Mouse (Mus musculus) intestine, embryonic 15.5 days (tissue): ENCODE results near the gene Plekhm2. TPM values are rescaled to one million over a fixed set of nuclear protein-coding genes. Genes with fewer than 3 reads are reported as not detected.

Experiments
- ATAC-seq: fragments of 200-750 bp; cut with Nextera tagmentation; 2 replicates; pipeline ENCODE4 v1.8.0; 2017; ENCODE audit warnings: moderate TSS enrichment, moderate library complexity
- H3K27ac ChIP-seq: fragments of 300-500 bp; sonication (generic); 2 replicates; pipeline ENCODE4 v1.5.1; 2015; ENCODE audit warnings: mild to moderate bottlenecking, inconsistent platforms
- H3K27me3 ChIP-seq: fragments of 300-500 bp; sonication (generic); replicated peaks from 2 replicates; pipeline ENCODE4 v1.6.1; 2015; ENCODE audit warnings: inconsistent platforms
- H3K36me3 ChIP-seq: fragments of 300-500 bp; sonication (generic); 2 replicates; pipeline ENCODE4 v1.6.1; 2015; ENCODE audit warnings: inconsistent platforms
- H3K4me1 ChIP-seq: fragments of 300-500 bp; sonication (generic); replicated peaks from 2 replicates; pipeline ENCODE4 v1.6.1; 2015; ENCODE audit warnings: inconsistent platforms
- H3K4me2 ChIP-seq: fragments of 300-500 bp; sonication (generic); replicated peaks from 2 replicates; pipeline ENCODE4 v1.6.1; 2015; ENCODE audit warnings: mild to moderate bottlenecking, inconsistent platforms
- H3K4me3 ChIP-seq: fragments of 300-500 bp; sonication (generic); replicated peaks from 2 replicates; pipeline ENCODE4 v1.5.1; 2015; ENCODE audit warnings: inconsistent platforms
- H3K9ac ChIP-seq: fragments of 300-500 bp; sonication (generic); 2 replicates; pipeline ENCODE4 v1.6.1; 2015; ENCODE audit warnings: inconsistent platforms
- H3K9me3 ChIP-seq: fragments of 300-500 bp; sonication (generic); 2 replicates; pipeline ENCODE4 v1.6.1; 2016; ENCODE audit warnings: inconsistent platforms
- WGBS: fragments of 180-500 bp; shearing (Covaris S2); methylation state at CpG from one replicate; pipeline ENCODE4 v1.1.7; 2015; 5-methylcytosine and 5-hydroxymethylcytosine counted together
- polyA plus RNA-seq: library from polyadenylated mRNA; unstranded; fragments of >200 nt; fragmentation: Nextera tagmentation; extraction: Ambion mirVana; gene quantifications from 2 replicates; pipeline ENCODE4 v1.2.1, GENCODE M21; 2015

The Plekhm2 gene
- polyA plus RNA-seq, 1 experiment from 2014 or later = 3.9 TPM

DNA sequence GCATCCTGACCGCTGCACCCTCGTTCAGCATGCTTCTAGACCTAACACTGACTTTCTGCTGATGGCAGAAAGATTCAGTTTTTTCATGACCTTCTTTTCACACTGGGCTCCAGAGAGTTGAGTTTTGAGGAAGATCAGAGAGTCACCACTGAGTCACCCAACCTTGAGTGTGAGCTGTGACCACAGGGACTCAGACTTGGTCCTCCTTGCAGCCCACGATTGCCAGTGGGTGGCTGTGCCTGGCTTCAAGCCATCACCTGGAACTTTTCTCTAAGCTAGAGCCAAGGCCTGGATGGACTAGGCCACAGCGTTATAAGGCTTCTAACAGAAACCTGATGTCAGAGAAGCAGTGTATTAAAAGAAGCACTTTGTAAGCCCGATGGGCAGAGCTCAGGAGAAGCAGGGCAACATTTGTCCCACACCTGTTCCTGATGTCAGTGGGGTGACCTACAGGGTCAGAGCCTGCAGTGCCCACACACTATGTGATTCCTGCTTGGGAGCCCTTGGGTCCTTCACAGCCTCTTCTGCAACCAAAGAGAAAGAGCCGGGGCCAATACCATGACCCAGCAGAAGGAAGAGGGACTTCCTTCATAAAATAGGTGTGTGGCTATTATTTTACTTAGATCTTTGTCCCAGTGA lies 5.7 kb downstream of the Plekhm2 start:
- WGBS = 88% methylated on average over 6 of the region's 6 CpGs
- no peak overlapping the region for H3K9ac ChIP-seq
- no peak overlapping the region for H3K4me2 ChIP-seq
- no peak for ATAC-seq
- H3K9me3 ChIP-seq = no peaks in the 10 kb centered on the region
- H3K4me1 ChIP-seq = peaks cover 5% of the 10 kb centered on the region; the same call in 1 of the 2 replicates
- no peak overlapping the region for H3K4me3 ChIP-seq
- H3K27me3 ChIP-seq = no peaks in the 10 kb centered on the region
- H3K27ac ChIP-seq = no peak overlapping the region
- H3K36me3 ChIP-seq = peaks cover 14% of the 10 kb centered on the region; the same call in 1 of the 2 replicates

DNA sequence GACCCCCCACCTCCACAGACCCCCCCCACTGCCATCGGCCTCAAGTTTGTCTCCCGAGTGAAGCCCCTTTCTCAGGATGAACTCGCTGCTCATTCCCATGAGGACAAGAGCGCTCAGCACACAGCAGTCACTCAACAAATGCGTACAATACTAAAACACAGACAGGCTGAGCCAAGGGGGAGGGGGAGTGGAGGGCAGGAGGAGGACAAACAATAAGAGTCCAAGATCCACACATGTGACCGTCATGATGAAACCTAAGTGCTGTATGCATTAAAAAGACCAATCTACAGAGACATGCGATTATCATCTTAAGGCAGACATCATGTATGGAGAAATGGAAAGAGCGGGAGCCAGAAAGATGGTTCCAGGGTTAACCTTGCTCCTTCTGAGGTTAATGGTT lies 7.8 kb downstream of the Plekhm2 start:
- no peak overlapping the region for H3K4me3 ChIP-seq
- ATAC-seq = no peak
- 82% methylated on average over 8 of the region's 8 CpGs for WGBS
- H3K9ac ChIP-seq = no peak overlapping the region
- H3K9me3 ChIP-seq = no peaks in the 10 kb centered on the region
- no peaks in the 10 kb centered on the region for H3K27me3 ChIP-seq
- no peak overlapping the region for H3K4me2 ChIP-seq
- no peak overlapping the region for H3K27ac ChIP-seq
- peaks cover 14% of the 10 kb centered on the region; the same call in 1 of the 2 replicates for H3K36me3 ChIP-seq
- H3K4me1 ChIP-seq = no peaks in the 10 kb centered on the region

- no peaks in the 10 kb centered on the region for H3K9me3 ChIP-seq
- H3K9ac ChIP-seq = no peak overlapping the region
- H3K27ac ChIP-seq = no peak overlapping the region
- H3K4me3 ChIP-seq = no peak overlapping the region
- 81% methylated on average over 12 of the region's 12 CpGs for WGBS
- no peak overlapping the region for H3K4me2 ChIP-seq
- no peaks in the 10 kb centered on the region for H3K27me3 ChIP-seq
- H3K36me3 ChIP-seq = peaks cover 12% of the 10 kb centered on the region; the same call in 1 of the 2 replicates
- H3K4me1 ChIP-seq = no peaks in the 10 kb centered on the region
- no peak for ATAC-seq
Observed at GRCm38 (mm10) chr4:141655908-141656608, 8.6 kb downstream of the Plekhm2 start.

DNA sequence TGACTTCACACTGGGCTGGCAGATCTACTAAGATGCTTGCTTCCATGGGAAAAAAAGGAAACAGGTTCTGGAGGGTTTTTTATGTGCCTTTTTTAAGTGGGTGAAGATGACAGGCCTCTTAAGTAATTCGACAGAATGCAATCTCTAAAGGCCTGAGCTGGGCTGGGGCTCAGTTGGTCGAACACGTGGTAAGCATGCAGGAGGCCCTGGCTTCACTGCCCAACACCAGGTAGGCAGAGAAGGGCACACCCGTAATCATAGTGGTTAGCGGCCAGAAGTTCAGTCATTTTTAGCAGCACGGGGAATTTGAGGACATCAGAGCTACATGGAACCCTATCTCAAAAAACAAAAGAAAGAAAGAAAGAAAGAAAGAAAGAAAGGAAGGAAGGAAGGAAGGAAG lies 10.2 kb downstream of the Plekhm2 start:
- H3K4me1 ChIP-seq = no peaks in the 10 kb centered on the region
- H3K4me3 ChIP-seq = no peak overlapping the region
- H3K27me3 ChIP-seq = no peaks in the 10 kb centered on the region
- no peak overlapping the region for H3K27ac ChIP-seq
- H3K36me3 ChIP-seq = peaks cover 3% of the 10 kb centered on the region; the same call in 1 of the 2 replicates
- ATAC-seq = no peak
- H3K9ac ChIP-seq = no peak overlapping the region
- H3K4me2 ChIP-seq = no peak overlapping the region
- WGBS = 90% methylated on average over 6 of the region's 6 CpGs
- H3K9me3 ChIP-seq = no peaks in the 10 kb centered on the region

GRCm38 (mm10) chr4:141653813-141654212 lies 10.9 kb downstream of the Plekhm2 start:
- H3K27me3 ChIP-seq = no peaks in the 10 kb centered on the region
- no peak overlapping the region for H3K9ac ChIP-seq
- no peak overlapping the region for H3K27ac ChIP-seq
- no peak for ATAC-seq
- H3K4me2 ChIP-seq = no peak overlapping the region
- H3K9me3 ChIP-seq = no peaks in the 10 kb centered on the region
- H3K4me1 ChIP-seq = no peaks in the 10 kb centered on the region
- peaks cover 3% of the 10 kb centered on the region; the same call in 1 of the 2 replicates for H3K36me3 ChIP-seq
- H3K4me3 ChIP-seq = no peak overlapping the region
- WGBS = 91% methylated on average over 13 of the region's 13 CpGs

- 92% methylated on average over 8 of the region's 8 CpGs for WGBS
- Histone ChIP-seq H3K9me3 (no peaks in the 10 kb centered on the region), H3K4me1 (no peaks in the 10 kb centered on the region), H3K4me2 (no peak overlapping the region), H3K36me3 (0 out of 2 replicates have a peak, but pooled peaks cover 3% of the 10 kb centered on the region), H3K9ac (no peak overlapping the region), H3K27me3 (no peaks in the 10 kb centered on the region), H3K4me3 (no peak overlapping the region), H3K27ac (no peak overlapping the region)
- ATAC-seq = no peak
Observed at GRCm38 (mm10) chr4:141653044-141653443, 11.7 kb downstream of the Plekhm2 start.

GRCm38 (mm10) chr4:141651944-141652343 lies 12.8 kb downstream of the Plekhm2 start:
- Histone ChIP-seq H3K4me2 (no peak overlapping the region), H3K27me3 (no peaks in the 10 kb centered on the region), H3K4me3 (no peak overlapping the region), H3K9ac (no peak overlapping the region), H3K9me3 (no peaks in the 10 kb centered on the region), H3K27ac (no peak overlapping the region), H3K4me1 (no peaks in the 10 kb centered on the region), H3K36me3 (0 out of 2 replicates have a peak, but pooled peaks cover 3% of the 10 kb centered on the region)
- 87% methylated on average over 10 of the region's 10 CpGs for WGBS
- no peak for ATAC-seq

DNA sequence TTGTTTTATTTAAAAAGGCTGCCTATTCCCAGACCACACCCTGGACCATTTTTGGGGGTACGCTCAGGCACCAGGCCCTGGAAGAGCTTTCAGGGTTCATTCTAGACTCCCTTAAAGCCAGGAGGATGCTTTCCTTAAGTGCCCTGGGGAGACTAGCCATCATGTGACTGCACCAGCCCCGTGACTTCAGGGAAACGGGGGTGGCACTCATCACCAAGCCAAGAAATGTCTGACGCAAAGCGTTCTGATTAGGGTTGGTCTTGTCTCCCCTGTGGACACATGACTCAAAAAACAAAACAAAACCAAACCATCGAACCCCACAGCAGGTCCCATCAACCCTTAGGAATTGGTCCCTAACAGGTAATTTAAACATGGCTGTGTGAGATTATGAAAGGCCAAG lies 13.4 kb downstream of the Plekhm2 start:
- Histone ChIP-seq H3K27ac (no peak overlapping the region), H3K4me3 (no peak overlapping the region), H3K9ac (no peak overlapping the region), H3K36me3 (0 out of 2 replicates have a peak, but pooled peaks cover 3% of the 10 kb centered on the region), H3K9me3 (no peaks in the 10 kb centered on the region), H3K4me2 (no peak overlapping the region), H3K27me3 (no peaks in the 10 kb centered on the region), H3K4me1 (no peaks in the 10 kb centered on the region)
- 90% methylated on average over 6 of the region's 6 CpGs for WGBS
- no peak for ATAC-seq

DNA sequence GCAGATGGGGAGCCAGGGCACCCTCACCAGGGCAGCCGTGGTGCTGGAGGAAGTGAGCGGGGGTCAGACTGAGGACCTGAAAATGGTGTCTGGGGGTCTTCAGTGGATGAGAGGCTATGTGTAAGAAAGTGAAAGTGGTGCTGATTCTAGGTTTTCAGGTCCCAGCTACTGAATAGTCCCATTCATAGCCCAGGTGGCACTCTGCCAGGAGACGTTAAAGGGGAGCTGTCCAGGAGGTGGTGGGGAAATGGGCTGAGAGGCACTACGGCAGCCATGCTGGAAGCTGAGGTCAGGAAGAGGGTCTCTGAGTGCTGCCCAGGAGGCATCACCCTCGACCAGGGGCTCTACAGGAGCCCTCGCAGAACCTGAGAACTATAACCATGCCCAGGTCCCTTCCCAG lies 15.5 kb downstream of the Plekhm2 start:
- Histone ChIP-seq H3K27me3 (no peaks in the 10 kb centered on the region), H3K27ac (no peak overlapping the region), H3K36me3 (0 out of 2 replicates have a peak, but pooled peaks cover 1% of the 10 kb centered on the region), H3K4me1 (no peaks in the 10 kb centered on the region), H3K4me2 (no peak overlapping the region), H3K9ac (no peak overlapping the region), H3K4me3 (no peak overlapping the region), H3K9me3 (no peaks in the 10 kb centered on the region)
- WGBS = 82% methylated on average over 6 of the region's 6 CpGs
- no peak for ATAC-seq

- WGBS = 96% methylated on average over 5 of the region's 5 CpGs
Observed at GRCm38 (mm10) chr4:141648262-141648661, 16.4 kb downstream of the Plekhm2 start.

GRCm38 (mm10) chr4:141647187-141647586 lies 17.5 kb downstream of the Plekhm2 start:
- 91% methylated on average over 3 of the region's 3 CpGs for WGBS
- H3K9me3 ChIP-seq = no peaks in the 10 kb centered on the region

More at GRCm38 (mm10) chr4:141648262-141648661, 16.4 kb downstream of the Plekhm2 start:
- no peak for ATAC-seq
- Histone ChIP-seq H3K4me1 (peaks cover 9% of the 10 kb centered on the region; the same call in 1 of the 2 replicates), H3K27ac (no peak overlapping the region), H3K27me3 (no peaks in the 10 kb centered on the region), H3K4me2 (no peak overlapping the region), H3K4me3 (no peak overlapping the region), H3K9me3 (no peaks in the 10 kb centered on the region), H3K36me3 (no peaks in the 10 kb centered on the region), H3K9ac (no peak overlapping the region)

GRCm38 (mm10) chr4:141645988-141646387 lies 18.7 kb downstream of the Plekhm2 start:
- Histone ChIP-seq H3K4me3 (no peak overlapping the region), H3K9me3 (no peaks in the 10 kb centered on the region), H3K27ac (no peak overlapping the region), H3K36me3 (peaks cover 4% of the 10 kb centered on the region; the same call in 1 of the 2 replicates), H3K27me3 (no peaks in the 10 kb centered on the region), H3K9ac (no peak overlapping the region), H3K4me1 (peaks cover 17% of the 10 kb centered on the region; the same call in 1 of the 2 replicates), H3K4me2 (no peak overlapping the region)
- WGBS = 95% methylated on average over 8 of the region's 8 CpGs
- no peak for ATAC-seq

More at GRCm38 (mm10) chr4:141647187-141647586, 17.5 kb downstream of the Plekhm2 start:
- Histone ChIP-seq H3K27ac (no peak overlapping the region), H3K4me2 (no peak overlapping the region), H3K36me3 (no peaks in the 10 kb centered on the region), H3K27me3 (no peaks in the 10 kb centered on the region), H3K4me3 (no peak overlapping the region), H3K4me1 (peaks cover 17% of the 10 kb centered on the region; the same call in 1 of the 2 replicates), H3K9ac (no peak overlapping the region)
- no peak for ATAC-seq
